Mouse (Mus musculus): ENCODE measurements around the gene Dnajc19. TPM values are rescaled to one million over a fixed set of nuclear protein-coding genes. Genes with fewer than 3 reads are reported as not detected.
A peak's percentile ranks its signal among the peaks of the same experiment; 100 is the strongest.

The Dnajc19 gene
- polyA plus RNA-seq, 1 experiment from 2014 or later: 115 TPM

DNA sequence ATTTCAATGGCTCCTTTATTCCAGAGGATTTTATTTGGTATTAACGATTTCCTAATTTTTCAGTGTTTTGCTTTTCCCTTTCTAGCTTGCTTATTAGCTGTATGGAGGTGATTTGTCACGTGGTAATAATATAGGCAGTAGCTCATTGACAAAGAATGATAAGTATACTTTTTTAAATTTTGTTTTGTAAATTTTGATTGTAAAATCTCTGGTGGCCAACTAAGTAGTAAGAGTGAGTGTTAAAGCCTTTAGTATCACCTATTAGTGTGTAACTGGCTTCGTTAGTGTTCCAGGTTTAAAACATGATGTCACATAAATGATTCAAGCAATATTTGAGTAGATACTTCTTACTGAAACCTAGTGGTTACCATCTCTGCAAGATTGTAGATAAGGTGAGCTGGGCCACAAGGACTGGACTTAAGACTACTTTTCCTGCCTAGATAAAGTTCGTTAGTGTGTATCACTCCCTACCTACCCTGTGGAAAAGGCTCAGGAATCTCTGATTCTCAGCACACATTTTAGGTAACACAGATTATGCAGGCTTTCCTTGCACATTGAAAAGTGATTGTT is 59.8 kb downstream of the Dnajc19 start:
- H3K4me2 ChIP-seq: peak overlapping the region; percentile 68
- no peak overlapping the region for H3K9ac ChIP-seq
- 56% methylated on average over 4 of the region's 4 CpGs for WGBS

DNA sequence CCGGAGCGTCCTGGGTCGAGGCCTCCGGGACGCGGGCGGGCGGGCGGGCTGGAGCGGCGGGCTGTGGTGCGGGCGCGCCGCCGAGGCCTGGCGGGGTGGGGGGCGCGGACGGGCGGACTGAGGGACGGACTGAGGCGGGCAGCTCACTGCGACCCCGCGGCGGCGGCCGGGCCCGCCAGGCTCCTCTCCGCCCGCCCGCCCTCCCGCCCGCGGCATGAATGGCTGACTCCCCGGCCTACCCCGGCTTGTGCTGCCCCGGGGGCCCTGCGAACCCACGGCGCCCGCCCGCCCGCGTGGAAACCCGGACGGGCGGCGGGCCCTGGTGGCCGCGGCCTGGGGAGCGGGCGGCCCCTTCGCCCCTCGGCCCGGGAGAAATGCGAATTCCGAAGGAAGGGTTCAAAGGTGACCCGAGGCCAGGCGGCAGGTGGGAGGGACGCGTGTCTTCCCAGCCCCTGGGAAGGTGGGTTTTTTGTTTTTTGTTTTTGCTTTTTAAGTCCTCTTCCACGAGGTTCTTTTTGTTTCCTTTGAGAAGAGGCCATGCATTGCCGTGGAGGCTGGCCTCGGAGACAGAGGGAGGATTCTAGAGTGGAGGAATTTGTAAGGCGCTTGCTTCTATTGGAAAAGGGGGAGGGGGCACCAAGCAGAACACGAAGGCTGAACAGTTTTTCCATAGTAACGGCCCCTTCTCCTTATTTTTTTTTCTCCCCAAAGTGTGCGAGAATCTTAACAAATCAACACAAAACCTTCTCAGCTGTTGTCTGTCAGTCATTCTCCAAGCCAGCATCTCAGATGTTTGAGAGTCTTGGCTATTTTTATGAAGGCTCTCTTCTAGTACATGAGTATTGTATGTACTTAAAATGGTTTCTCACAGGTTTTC is 60.5 kb downstream of the Dnajc19 start:
- H3K4me1 ChIP-seq: 0 out of 2 replicates have a peak, but pooled peaks cover 2% of the 10 kb centered on the region
- H3K4me3 ChIP-seq: peak overlapping the region; percentile 91
- peak overlapping the region; percentile 68 for H3K4me2 ChIP-seq
- peak overlapping the region; percentile 95 for H3K27ac ChIP-seq
- peak overlapping the region; percentile 99 for H3K9ac ChIP-seq
- H3K9me3 ChIP-seq: no peaks in the 10 kb centered on the region
- no peaks in the 10 kb centered on the region for H3K27me3 ChIP-seq
- no peaks in the 10 kb centered on the region for H3K36me3 ChIP-seq
- WGBS: under 1% methylated on average over 39 of the region's 70 CpGs
- ATAC-seq (ENCODE audit: insufficient number of reproducible peaks, low FRiP score, low TSS enrichment, low read depth): peak; percentile 41

More for the DNA sequence above, 59.8 kb downstream of the Dnajc19 start:
- Histone ChIP-seq H3K9me3 (no peaks in the 10 kb centered on the region), H3K36me3 (no peaks in the 10 kb centered on the region), H3K27me3 (no peaks in the 10 kb centered on the region), H3K4me3 (peak overlapping the region; percentile 91), H3K27ac (no peak overlapping the region), H3K4me1 (0 out of 2 replicates have a peak, but pooled peaks cover 2% of the 10 kb centered on the region)
- no peak for ATAC-seq (ENCODE audit: insufficient number of reproducible peaks, low FRiP score, low TSS enrichment, low read depth)

DNA sequence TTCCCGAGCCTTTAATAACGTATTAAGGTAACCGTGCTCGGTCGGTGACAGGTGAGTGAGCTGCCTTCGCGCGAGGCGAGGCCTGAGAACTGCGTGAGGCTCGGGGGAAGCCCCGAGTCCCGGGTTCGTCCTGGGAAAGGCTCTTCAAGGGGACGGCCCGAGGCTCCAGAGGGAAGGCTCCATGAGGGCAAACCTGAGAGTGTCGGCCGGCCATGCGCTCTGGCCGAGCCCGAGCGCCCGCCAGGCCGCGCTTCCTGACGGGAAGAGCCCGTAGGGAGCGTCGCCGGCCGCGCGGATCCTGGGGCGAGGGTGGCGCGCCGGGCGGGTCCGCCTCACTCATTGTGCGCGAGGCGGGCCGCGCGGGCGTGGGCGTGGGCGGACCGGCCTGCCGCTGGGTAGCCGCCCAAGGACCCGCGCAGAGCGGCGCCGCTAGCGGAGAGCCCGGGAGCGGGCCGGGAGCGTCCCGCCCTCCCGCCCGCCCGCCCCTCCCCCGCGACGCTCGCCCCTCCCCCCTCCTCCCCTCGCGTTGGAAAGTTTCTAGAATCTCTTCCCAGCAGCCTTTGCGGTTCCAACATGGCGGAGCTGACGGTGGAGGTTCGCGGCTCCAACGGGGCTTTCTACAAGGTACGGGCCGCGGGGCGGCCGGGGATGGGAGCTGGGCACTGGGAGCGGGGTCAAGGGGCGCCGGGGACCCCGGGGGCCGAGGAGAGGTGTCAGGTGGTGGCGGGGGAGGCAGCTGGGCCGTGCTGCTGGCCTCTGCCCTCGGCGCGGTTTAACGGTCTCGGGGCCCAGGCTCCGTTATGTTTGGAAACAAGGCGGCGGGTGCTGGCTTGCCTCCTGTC is 61.4 kb downstream of the Dnajc19 start, which contains the start of gene Fxr1:
Gene Fxr1 (plus strand): TSS at position 404 of the 842 bp plus-strand sequence.
- Histone ChIP-seq H3K27me3 (no peaks in the 10 kb centered on the region), H3K4me2 (peak within 1 kb of the TSS; percentile 68), H3K36me3 (no peaks in the 10 kb centered on the region), H3K4me3 (peak within 1 kb of the TSS; percentile 91), H3K9ac (peak within 1 kb of the TSS; percentile 99), H3K4me1 (0 out of 2 replicates have a peak, but pooled peaks cover 2% of the 10 kb centered on the region), H3K27ac (peak within 1 kb of the TSS; percentile 95), H3K9me3 (no peaks in the 10 kb centered on the region)
- WGBS: under 1% methylated on average over 57 of the region's 97 CpGs
- peak; percentile 98 for ATAC-seq (ENCODE audit: insufficient number of reproducible peaks, low FRiP score, low TSS enrichment, low read depth)

DNA sequence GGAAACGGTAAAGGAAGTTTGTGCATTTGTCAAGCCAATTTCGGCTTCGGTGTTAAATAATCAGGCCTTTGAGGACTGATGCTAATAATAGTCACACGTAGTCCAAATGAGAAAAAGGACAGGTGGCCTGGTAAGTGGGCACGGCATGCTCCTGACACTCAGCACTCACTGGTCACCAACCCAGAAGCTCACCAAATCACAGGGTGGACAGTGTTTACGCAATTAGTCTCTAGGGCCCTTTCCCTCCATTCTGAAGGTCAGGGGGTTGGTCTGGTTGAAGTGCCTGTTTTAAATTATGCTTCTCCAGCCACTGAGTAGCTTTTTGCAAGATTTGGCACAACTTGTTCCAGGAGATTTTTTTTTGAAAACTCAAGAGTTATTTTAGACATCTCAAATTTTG is 72.9 kb downstream of the Dnajc19 start:
- Histone ChIP-seq H3K9me3 (no peaks in the 10 kb centered on the region), H3K4me1 (no peaks in the 10 kb centered on the region), H3K27me3 (no peaks in the 10 kb centered on the region), H3K36me3 (no peaks in the 10 kb centered on the region), H3K4me2 (no peak overlapping the region), H3K9ac (no peak overlapping the region), H3K27ac (no peak overlapping the region), H3K4me3 (no peak overlapping the region)
- no peak for ATAC-seq (ENCODE audit: insufficient number of reproducible peaks, low FRiP score, low TSS enrichment, low read depth)
- 46% methylated on average over 6 of the region's 6 CpGs for WGBS

DNA sequence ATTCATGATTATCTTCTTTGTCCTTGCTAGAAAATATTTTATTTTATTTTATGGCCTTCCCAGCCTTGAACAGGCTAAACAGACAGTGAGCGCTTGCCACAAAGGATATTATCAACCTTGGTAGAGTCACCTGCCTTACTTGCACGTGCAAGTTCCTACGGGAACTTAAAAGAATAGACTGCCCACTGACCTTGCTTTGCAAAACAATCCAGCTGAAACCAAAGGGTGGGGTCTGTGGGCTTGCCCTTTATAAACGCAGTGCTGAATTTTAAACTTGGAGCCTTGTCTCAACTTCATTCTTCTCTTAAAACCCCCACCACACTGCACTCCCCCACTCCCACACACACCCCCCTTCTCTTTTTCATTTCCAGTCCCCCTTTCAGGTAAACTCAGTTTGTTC is 73.5 kb downstream of the Dnajc19 start:
- 66% methylated on average over 4 of the region's 4 CpGs for WGBS
- Histone ChIP-seq H3K4me2 (no peak overlapping the region), H3K27ac (no peak overlapping the region), H3K9me3 (no peaks in the 10 kb centered on the region), H3K9ac (no peak overlapping the region), H3K4me3 (no peak overlapping the region), H3K36me3 (no peaks in the 10 kb centered on the region), H3K27me3 (no peaks in the 10 kb centered on the region), H3K4me1 (no peaks in the 10 kb centered on the region)
- no peak for ATAC-seq (ENCODE audit: insufficient number of reproducible peaks, low FRiP score, low TSS enrichment, low read depth)

DNA sequence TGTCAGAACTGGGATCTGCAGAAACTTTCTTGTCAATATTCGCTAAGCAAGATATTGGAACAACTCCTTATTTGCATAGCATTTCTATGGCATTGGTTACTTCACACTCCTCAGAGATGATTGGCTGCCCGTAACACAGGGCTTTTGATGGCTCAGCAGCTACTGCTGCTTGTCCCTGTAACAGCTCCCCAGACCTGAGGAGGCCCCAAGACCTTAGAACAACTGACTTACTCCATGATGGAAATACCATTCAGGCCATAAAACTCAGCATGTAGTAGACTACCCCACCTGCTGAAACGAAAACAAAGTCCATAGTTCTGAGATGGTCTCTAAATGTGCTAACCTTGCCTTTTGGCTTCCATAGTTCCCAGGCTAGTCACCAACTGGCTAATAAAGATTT is 74.3 kb downstream of the Dnajc19 start:
- 51% methylated on average over 3 of the region's 3 CpGs for WGBS
- Histone ChIP-seq H3K9ac (no peak overlapping the region), H3K4me2 (no peak overlapping the region), H3K27me3 (no peaks in the 10 kb centered on the region), H3K4me3 (no peak overlapping the region), H3K9me3 (no peaks in the 10 kb centered on the region), H3K27ac (no peak overlapping the region), H3K4me1 (no peaks in the 10 kb centered on the region), H3K36me3 (no peaks in the 10 kb centered on the region)
- no peak for ATAC-seq (ENCODE audit: insufficient number of reproducible peaks, low FRiP score, low TSS enrichment, low read depth)

DNA sequence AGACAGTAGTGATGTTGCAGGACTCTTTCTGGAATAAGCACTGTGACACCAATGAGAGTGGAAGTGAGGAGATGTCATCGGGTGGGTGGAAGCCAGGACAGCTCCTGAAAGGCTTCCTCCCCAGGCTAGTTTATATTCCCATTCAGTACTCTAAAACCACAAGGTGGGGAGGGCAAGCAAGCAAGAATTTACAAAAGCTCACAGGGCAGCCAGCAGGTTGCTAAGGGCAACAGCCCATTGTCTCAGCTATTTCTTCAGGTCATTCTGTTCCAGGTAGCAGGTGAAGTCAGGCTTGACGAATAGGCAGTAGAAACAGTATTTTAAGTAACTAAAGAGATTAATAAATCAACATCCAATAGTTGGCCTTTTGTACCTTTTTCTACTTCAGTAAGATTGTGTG is 74.8 kb downstream of the Dnajc19 start:
- Histone ChIP-seq H3K9ac (no peak overlapping the region), H3K4me1 (no peaks in the 10 kb centered on the region), H3K4me2 (no peak overlapping the region), H3K36me3 (no peaks in the 10 kb centered on the region), H3K4me3 (no peak overlapping the region), H3K27me3 (no peaks in the 10 kb centered on the region), H3K9me3 (no peaks in the 10 kb centered on the region), H3K27ac (no peak overlapping the region)
- no peak for ATAC-seq (ENCODE audit: insufficient number of reproducible peaks, low FRiP score, low TSS enrichment, low read depth)
- 54% methylated on average over 2 of the region's 2 CpGs for WGBS

Other genes starting within 250 kb of the Dnajc19 start
- 2.8 and 3.3 TPM in 2 replicates for gene Ccdc39, start 237.0 kb downstream of the Dnajc19 start, polyA plus RNA-seq (2015; fragmentation: Nextera tagmentation; extraction: Ambion mirVana)
- 54.0 and 58.6 TPM in 2 replicates for gene Fxr1, start 61.4 kb downstream of the Dnajc19 start, polyA plus RNA-seq (2015; fragmentation: Nextera tagmentation; extraction: Ambion mirVana)